Mouse (Mus musculus) fat pad, adult 2 months (tissue): ENCODE results near the gene Rgs9bp.
"Not testable (repeated sequence)": the region's sequence is repeated elsewhere in the genome, so short reads cannot be mapped to it uniquely, and the experiment has no call there.

ENCODE experiments used
- DNase-seq: peaks from one replicate; pipeline ENCODE4 v3.0.0-alpha.2; 2011; ENCODE audit warnings: low read depth, low spot score; ENCODE audit errors: extremely low read depth

Gene Rgs9bp

DNA sequence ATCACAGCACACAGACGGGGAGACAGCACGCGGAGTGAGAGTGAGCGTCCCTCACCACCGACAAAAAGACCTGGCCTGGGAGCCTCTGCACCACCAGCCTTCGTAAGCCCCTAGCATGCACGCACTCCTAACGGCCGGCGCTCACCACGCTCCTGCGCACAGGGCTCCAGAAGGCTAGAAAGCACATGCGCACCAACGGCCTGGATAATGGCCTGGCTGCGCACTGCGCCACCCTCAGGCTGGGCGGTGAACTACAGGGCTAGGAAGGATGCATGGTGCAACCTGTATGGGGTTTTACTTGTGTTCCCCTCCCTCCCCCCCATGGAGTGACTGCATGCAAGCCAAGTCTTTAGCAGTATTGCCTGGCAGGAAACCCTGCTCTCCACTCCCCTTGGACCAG is 47.8 kb downstream of the Rgs9bp start, which contains the start of gene Tdrd12:
Gene Tdrd12 (minus strand): TSS at position 184 of the 400 bp plus-strand sequence.
- no peak for DNase-seq

DNA sequence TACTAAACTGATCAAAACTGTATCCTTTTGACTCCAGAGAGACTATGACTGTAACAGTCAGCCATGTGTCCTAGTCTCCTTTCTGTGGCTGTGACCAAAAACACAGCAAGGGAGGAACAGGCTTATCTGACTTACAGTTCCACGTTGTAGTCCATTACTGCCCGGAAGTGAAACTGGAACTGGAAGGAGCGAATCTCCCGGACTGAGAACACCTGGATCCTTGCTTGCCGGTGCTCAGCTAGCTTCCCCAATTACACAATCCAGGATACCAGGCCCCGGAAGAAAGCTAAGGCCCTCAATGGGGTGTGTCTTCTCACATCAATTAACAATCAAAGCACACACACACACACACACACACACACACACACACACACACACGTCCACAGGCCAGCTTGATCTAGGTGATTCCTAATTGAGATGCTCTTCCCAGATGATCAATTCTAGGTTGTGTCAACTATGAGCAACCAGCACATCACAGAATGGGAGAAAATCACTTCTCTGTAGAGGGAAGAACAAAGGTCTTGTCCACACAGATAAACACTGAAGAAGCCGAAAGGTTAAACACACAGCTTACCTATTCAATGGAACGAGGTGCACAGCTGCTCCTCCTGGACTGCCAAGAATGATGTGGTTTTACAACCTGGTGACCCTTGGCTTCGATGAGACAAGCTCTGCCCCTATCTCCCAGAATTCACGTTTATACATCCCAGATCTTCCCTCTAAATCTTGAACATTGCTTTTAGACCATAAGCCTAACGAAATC is 49.5 kb downstream of the Rgs9bp start:
- DNase-seq, result no peak

DNA sequence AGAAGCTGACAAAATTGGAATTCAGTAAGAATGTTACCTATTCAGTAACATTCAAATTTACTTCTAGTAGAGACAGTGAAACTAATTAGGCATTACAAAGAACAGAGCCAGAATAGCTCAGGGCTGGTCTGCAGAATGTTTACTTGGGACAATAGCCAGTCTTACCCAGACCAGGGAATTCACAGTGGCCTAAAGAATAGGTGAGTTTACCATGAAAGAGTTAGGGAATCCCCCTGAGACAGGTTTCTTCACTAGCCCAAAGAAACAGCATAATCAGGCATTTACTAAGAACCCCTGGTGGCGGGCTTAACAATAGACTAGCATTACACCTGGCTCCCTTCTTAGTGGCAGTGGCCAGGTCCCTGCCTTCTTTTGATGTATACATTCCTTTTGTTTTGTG is 54.8 kb downstream of the Rgs9bp start:
- not testable (repeated sequence) for DNase-seq

DNA sequence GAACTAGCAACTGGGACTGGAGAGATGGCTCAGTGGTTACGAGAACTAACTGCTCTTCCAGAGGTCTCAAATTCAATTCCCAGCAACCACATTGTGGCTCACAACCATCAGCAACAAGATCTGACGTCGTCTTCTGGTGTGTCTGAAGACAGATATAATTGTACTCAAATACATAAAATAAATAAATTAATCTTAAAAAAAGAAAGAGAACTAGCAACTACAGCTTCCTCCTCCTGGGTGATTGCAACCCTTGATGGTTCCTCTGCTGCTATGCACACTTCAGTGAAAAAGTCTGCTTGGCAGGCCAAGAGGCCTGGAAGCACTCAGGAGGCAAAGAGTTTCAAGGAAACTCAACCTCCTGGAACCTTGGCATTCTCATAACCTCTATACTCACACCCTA is 55.4 kb downstream of the Rgs9bp start:
- DNase-seq, result no peak
